Mouse (Mus musculus) layer of hippocampus, adult 8-10 months (tissue): ENCODE data around the gene Fam240b. TPM values are rescaled to one million over a fixed set of nuclear protein-coding genes. Genes with fewer than 3 reads are reported as not detected.
A peak's percentile ranks its signal among the peaks of the same experiment; 100 is the strongest.
"Not testable (repeated sequence)": the region's sequence is repeated elsewhere in the genome, so short reads cannot be mapped to it uniquely, and the experiment has no call there.

Experiments
- DNase-seq, 2 experiments: peaks; one replicate each; pipeline ENCODE4 v3.0.0; 2022; ENCODE audit warnings: low spot score in 2 of 2
- total RNA-seq, 4 experiments: library from RNA; stranded (reverse); gene quantifications; 2 replicates each; pipeline ENCODE4 v1.2.4; 2022

The Fam240b gene
- total RNA-seq = not detected

DNA sequence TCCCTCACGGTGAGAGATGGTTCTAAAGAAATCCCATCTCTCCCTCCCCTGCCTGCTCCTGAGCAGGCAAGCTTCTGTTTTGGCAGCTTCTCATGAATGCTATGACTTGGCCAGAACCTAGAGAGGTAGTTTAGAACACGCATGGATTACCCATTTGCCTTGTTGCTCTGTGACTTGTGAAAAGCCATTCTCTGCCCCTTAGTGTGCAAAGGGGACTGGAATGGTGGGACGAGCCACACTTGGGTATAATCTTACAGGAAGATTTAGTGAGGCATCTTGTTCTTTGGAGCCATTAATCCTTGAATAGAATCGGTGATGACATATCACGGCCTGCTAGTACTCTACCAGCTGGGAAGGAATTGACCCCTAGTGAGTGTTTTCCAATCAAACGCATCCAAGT is at the start of gene Fam240b:
Gene Fam240b (minus strand): TSS at position 101 of the 400 bp plus-strand sequence.
- no peak for DNase-seq

GRCm38 (mm10) chr13:64530139-64530538 is 32.5 kb upstream of the Fam240b start:
- DNase-seq = no peak

DNA sequence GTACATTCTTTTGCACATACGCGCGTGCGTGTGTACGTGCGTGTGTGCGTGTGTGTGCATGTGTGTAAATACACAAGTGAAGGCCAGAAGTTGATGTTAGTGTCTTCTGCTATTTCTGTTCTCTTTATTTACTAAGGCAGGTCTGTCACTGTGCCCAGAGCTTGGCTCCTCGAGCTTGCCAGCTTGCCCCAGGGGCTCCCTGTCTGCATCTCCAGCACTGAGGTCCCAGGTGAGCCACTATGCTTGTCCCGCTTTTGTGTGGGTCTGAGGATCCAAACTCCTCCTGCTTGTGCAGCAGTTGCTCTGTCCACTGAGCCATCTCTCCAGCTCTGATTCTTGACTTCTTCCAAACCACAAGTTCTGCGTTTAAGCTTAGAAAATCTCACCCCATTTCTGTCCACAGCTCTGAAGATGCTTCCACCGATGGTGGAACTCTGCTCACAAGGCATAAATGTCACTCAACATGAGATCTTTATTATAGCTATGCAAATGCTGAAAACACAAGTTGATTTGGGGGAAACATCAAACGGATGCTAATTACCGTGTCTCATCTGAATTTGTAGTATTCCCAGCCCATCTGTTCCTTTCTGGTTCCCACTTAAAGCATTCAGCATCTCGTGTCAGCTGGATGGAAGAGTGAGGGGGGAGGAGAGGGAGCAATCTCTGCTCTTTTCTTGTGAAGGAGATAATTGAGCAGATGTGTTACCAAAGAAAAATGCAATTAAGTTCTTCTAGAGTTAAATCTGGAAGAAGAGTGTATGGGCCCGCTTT is 29.1 kb upstream of the Fam240b start:
- peak; percentile 2 to 25 for DNase-seq

DNA sequence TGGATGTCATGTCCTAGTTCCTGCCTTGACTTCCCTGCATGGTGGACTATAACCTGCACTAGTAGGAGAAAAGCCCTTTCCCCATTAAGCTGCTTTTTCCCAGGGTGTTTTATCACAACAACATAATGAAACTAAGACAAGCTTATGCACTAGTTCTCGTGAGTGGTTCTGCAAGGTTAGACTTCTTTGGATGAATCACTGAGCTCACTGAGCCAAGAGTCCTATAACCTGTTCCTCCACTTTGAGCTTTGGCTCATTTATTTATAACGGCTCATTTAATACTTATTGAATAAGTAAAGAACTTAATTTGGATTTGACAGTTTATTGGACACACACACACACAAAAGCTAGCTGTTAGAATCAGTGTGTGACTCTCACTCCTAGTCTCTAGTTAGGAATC is 16.7 kb upstream of the Fam240b start:
- no peak for DNase-seq

- no peak for DNase-seq
Observed at GRCm38 (mm10) chr13:64511616-64512015, 14.0 kb upstream of the Fam240b start.

- DNase-seq = no peak
Observed at GRCm38 (mm10) chr13:64507361-64507760, 9.8 kb upstream of the Fam240b start.

GRCm38 (mm10) chr13:64502833-64503232 is 5.2 kb upstream of the Fam240b start:
- no peak for DNase-seq

- DNase-seq = no peak
Observed at GRCm38 (mm10) chr13:64493586-64493985, 4.0 kb downstream of the Fam240b start.

- no peak for DNase-seq
Observed at GRCm38 (mm10) chr13:64489886-64490285, 7.7 kb downstream of the Fam240b start.

DNA sequence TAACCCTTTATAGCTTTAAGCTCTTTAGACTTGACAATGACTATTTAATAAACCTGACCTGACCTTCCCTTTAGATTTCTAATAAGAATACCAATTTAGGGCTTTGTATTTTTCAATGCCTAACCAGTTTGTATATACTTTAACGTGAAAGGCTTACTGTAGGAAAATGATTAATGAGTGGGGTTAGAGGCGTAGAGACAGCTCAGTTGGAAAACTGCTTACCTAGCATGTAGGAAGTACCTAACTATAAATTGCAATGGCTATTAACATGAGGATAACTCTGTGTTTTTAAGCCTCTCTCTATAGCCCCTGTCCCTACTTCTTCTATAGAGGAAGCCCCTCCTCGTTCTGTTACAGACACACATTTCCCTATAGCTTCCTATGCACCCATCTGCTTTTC is 17.6 kb downstream of the Fam240b start:
- no peak for DNase-seq

DNA sequence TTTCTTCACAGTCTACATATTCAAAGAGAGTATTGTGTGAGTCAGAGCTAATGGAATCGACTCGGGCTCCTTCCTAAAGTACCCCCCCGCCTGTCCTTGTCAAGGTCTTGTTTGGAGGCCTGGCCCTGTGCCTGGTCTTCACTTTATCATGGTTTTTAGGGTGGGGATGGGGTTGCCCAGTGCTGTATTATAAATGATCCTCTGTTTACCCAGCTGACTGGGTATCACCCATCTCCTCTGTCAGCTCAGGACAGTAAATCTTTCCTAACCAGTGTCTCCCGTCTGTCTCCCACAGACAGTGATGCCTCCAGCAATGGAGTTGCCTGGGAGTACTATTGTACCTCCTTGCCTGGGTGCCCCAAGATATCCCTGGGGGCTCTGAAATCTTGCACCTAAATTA is 19.6 kb downstream of the Fam240b start:
- no peak for DNase-seq

DNA sequence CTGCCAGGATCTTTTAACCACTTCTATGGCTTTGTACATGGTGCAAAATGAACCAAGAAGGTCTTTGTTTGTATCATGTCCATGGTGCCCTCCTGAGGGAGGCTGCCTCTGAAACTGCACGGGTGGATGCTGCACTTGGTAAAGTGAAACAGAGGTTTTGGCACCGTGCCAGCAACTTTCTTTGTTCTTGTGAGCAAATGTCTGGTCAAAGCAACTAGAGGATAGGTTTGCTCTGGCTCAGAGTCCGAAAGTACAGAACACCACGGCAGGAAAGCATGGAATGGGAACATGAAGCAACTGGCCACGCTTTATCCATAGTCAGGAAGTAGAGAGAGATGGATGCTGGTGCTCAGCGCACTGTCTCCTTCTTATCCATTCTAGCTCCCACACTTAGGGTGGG is 29.7 kb downstream of the Fam240b start:
- DNase-seq = no peak

- no peak for DNase-seq
Observed at GRCm38 (mm10) chr13:64465166-64465565, 32.4 kb downstream of the Fam240b start.

GRCm38 (mm10) chr13:64462581-64462980 is 35.0 kb downstream of the Fam240b start:
- no peak for DNase-seq

GRCm38 (mm10) chr13:64458181-64458580 is 39.4 kb downstream of the Fam240b start:
- DNase-seq = no peak

- DNase-seq = not testable (repeated sequence)
Observed at GRCm38 (mm10) chr13:64457225-64457978, 40.2 kb downstream of the Fam240b start.

DNA sequence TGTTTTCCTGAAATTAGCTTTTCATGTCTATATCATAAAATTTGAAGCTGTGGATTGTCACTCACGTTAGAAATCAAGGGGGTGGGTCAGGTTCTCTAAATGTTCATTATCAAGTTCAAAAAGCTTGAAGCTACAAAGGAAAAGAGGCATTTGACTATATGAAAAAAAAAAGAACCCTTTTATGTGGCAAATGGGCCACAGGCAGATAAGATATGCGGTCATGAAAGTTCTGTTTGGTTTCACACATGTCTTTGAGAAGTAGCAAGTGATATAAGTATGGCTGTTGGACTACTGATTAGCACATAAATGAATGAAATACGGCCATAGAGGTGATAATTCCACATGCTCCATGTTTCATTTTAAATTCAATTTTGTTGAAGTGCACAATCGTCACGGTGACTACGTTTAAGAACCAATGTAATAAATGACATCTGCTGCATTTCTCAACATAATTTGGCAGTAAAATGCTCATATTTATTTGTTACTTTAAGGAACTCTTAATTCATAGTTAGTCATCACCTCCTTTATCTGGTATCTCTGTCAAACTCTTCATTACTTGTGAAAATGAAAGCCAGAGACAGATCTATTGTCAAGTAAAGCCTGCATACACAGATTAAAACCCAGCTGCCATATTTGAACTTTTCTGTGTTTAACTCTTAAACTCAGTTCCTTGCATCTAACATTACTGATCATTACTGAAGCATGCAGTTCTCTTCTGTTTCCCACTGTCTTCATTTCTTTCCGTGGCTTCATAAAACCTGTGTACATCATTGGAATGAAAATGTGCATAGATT is 47.4 kb downstream of the Fam240b start:
- DNase-seq = no peak

DNA sequence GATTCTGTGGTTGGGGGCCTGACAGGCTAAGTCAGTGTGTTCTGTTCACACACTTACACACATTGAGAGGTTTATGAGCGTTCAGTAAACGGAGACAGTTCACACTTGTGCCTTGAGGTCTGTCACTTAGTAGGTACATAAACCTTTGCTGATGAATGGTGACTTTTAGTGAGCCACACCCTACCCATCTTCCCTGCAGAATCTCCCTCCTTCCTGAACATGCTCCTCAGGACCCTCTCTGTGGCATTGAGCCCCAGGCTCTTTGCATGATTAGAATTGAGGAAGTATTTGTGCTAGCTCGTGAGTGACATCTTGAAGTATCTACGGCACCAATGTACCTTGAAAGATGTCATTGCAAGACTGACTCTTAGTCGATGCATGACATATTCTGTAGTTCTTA is 48.9 kb downstream of the Fam240b start:
- no peak for DNase-seq

DNA sequence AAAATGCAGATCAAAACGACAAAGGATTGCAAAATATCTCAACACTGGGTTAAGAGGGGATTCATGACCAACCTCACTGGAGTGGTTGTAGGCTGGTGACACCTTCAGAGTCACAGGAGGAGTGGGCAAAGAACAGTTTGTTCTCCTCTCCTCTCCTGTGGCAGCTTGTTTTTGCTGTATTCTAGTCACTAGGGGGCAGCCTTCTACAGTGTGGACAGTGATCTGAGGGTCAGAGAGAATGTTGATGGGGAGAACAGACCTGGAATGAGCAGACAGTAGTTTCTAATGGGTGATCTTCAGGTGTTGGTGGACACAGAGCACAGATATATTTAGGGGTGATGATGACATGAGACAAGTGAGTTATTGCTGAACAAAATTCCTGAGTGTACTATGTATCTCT is 49.6 kb downstream of the Fam240b start:
- no peak for DNase-seq

- DNase-seq = no peak
Observed at GRCm38 (mm10) chr13:64445254-64445920, 52.2 kb downstream of the Fam240b start.

- peak in 1 of 2 experiments; percentile 66 for DNase-seq
Observed at GRCm38 (mm10) chr13:64443263-64443894, 54.2 kb downstream of the Fam240b start.
